Mouse (Mus musculus): ENCODE measurements at regions not wholly inside any gene's neighbourhood (a gene's known extent, or its start where the extent isn't known, plus 50 kb on each side); places are given as distances from the start of the nearest gene placed in this dataset.
A peak's percentile ranks its signal among the peaks of the same experiment; 100 is the strongest.
"Not testable (repeated sequence)": the region's sequence is repeated elsewhere in the genome, so short reads cannot be mapped to it uniquely, and the experiment has no call there.

- DNase-seq (ENCODE audit: low read depth): no peak
These were observed 83.9 kb upstream of the Hcrtr2 start for GRCm38 (mm10) chr9:76407549-76407948.

- not testable (repeated sequence) for DNase-seq (ENCODE audit: low read depth)
These were observed 78.4 kb upstream of the Hcrtr2 start for GRCm38 (mm10) chr9:76401897-76402670.

- no peak for DNase-seq (ENCODE audit: low read depth)
These were observed 77.2 kb upstream of the Hcrtr2 start for GRCm38 (mm10) chr9:76400900-76401299.

- DNase-seq (ENCODE audit: low read depth): no peak
These were observed 70.1 kb upstream of the Hcrtr2 start for GRCm38 (mm10) chr9:76393763-76394162.

- peak; percentile 54 for DNase-seq (ENCODE audit: low read depth)
These were observed 67.2 kb upstream of the Hcrtr2 start for GRCm38 (mm10) chr9:76390839-76391238.
